Mouse (Mus musculus) WW6 (cell line): Measurements from ENCODE around the gene Josd1.
"Not testable (repeated sequence)": the region's sequence is repeated elsewhere in the genome, so short reads cannot be mapped to it uniquely, and the experiment has no call there.

Experiments used
- DNase-seq: peaks from one replicate; pipeline ENCODE4 v3.0.0-alpha.2; 2013; ENCODE audit warnings: low read depth, low spot score

The Josd1 gene

GRCm38 (mm10) chr15:79692334-79692733, 4.6 kb upstream of the Josd1 start:
- no peak for DNase-seq

GRCm38 (mm10) chr15:79691023-79691508, 3.3 kb upstream of the Josd1 start:
- DNase-seq, result no peak

DNA sequence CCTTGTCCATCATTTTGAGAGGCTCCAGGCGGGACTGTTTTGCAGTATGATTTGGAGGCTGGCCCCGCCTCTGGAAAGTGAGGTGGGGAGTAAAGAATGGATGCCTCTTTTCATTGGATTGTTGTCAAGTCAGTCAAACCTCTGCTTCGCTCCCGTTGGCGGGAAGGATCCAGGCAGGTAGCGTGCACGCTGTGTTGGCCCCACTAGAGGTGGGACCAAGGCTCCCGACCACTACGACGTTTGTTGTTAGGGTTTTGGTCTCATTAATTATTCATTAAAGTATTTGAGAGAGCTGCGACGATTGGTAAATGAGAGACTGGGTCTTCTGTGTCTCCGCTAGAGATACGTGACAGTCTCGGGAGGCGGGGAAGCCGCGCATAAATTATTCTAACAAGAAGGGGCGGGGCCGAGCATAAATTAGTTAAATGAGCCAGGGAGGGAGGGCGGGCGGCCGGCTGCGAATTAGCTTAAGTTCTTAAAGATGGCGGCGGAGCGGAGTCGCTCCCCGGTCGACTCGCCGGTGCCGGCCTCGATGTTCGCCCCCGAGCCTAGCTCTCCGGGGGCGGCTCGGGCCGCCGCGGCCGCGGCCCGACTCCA, 2.8 kb upstream of the Josd1 start, which contains the start of gene Gtpbp1:
Gtpbp1 (plus strand) TSS at position 420 of the 597 bp plus-strand sequence.
- DNase-seq, result peak; percentile 97

DNA sequence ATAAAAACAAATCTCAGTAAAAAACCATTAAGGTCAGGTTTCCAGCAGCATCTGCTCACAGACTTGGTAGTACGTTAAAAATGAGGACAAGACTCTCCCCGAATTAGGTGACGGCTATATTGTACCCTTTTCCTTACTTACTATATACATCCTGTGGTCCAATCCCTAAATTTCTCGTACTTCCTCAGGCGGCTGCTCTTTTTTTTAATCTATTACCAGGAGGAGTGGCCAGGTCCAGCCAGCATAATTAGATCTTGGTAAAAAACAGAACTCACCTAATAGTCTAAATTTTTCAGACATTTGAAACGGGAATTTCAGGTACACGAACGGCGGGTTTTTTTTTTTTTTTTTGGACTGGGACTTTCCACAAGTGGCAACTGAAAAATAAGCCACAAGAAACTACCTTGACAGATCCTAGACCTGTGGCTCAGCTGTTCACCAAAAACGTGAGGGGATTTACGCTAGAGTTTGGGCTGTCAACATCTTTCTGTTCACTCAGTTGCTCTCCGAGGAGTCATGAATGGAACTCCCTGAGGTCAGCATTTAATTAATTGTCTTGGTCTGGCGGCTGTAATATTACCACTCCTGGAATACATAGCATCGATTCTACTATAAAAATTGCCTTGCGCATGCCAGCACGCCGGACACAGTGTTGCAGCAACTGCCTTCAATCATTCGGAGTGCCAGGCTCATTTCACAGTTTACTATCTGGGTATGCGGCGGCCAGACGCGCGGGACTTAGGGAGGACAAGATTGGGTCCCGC, 2.1 kb upstream of the Josd1 start:
- DNase-seq, result no peak

DNA sequence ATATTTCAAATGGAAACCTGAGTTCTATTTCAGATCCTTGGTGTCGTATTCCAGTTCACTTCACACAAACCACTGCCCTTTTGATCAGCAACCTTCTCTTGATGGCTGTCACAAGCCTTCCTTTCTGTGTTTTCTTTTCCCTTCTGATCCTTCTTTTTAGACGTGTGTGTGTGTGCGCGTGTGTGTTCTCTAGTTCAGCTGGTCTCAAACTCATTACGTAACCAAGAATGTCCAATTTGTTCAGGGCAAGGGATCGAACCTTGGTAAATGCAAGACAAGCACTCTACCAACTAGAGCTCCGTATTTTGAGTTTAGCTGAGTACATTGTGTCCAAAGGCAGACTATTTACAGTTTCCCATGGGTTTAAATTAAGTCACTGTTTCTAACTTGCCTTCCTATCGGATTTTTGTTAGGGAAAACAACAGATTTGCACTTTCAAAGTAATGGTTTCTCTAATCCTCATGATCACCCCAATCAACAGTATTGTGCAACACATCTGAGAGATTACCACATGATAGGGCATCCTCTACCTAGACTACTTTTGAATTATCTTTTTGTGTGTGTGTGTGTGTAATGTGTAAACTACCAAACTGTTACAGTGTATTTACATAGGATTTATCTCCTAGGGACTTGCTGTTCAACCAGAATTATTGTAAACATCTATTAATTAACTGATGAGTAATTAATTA, 693 bp upstream of the Josd1 start:
- DNase-seq, result no peak

GRCm38 (mm10) chr15:79687175-79687574, 544 bp downstream of the Josd1 start:
- DNase-seq, result no peak

DNA sequence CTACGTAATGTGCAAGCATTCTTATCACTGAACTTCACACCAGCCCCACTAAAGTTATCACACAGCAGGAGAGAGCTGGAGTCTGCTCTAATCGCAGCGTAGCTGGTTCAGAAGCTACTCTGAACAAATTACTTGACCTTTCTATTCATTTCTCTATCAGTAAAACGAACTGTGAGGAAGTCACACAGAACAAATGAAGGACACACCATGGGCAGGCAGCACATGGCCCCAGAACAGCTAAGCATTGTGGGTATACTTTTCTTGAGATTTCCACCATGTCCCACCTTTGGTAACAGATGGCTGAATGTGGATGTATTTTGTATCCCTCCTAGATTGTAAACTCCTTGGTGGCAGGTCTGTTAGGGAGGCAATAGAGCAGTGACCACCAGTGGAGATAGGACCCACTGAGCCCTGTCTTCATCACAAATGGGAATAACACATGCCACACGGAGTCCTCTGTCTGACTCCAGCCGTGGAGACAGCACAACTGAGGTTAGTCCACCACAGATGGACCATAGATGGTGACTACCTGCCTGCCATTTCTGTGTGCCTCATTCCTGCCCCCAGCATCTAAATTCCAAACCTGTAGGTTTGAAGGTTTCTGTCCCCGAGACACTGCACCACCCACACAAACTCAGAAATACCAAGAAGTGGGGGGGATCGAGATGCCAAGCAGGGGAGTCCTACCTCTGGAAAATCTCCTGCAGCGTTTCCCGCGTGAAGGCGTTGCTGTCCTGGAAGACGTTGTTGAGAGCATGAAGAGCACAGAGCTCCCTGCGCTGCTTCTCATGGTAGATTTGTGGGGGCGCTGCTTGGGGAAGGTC, 1.5 kb downstream of the Josd1 start:
- DNase-seq, result no peak

DNA sequence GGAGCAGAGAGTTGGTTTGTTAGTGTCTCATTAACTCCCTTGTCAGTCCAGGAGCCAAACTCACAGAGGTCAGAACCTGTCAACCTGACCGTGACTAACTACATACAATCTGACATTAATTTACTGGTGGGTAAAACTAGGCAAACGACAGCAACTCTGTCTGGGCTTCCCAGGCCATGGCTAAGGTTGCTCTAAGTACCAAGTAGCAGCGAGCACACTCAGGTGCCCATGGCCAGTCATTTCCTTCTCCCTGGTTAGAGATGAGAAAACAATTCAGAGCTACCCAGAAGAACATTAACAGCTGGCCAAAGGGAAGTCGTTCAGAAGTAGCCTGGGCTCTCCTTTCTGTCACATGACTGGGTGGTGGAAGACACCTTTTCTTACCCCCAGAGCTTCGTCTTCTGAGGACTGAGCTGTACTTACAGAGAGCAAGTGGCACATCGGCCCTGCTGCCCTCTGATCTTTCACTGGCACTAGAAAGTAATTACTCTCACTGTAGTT, 2.5 kb downstream of the Josd1 start:
- no peak for DNase-seq

DNA sequence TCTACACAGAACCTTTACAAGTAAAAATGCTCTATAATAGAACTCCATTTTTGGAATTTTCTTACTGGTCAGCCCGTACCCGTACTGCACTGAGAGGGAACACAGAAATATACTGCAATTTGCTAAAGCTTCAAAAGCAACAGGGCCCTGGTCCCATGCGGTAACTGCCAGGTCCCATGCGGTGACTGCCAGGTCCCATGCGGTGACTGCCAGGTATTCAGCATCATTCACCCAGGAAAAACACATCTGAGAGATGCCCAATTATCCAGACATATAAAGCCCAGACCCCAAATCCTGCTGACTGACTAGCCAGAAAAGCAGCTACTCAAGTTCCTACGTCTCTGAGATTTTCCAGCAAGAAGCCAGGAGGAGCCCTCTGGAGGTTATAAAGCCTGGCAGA, 3.1 kb downstream of the Josd1 start:
- DNase-seq, result no peak

DNA sequence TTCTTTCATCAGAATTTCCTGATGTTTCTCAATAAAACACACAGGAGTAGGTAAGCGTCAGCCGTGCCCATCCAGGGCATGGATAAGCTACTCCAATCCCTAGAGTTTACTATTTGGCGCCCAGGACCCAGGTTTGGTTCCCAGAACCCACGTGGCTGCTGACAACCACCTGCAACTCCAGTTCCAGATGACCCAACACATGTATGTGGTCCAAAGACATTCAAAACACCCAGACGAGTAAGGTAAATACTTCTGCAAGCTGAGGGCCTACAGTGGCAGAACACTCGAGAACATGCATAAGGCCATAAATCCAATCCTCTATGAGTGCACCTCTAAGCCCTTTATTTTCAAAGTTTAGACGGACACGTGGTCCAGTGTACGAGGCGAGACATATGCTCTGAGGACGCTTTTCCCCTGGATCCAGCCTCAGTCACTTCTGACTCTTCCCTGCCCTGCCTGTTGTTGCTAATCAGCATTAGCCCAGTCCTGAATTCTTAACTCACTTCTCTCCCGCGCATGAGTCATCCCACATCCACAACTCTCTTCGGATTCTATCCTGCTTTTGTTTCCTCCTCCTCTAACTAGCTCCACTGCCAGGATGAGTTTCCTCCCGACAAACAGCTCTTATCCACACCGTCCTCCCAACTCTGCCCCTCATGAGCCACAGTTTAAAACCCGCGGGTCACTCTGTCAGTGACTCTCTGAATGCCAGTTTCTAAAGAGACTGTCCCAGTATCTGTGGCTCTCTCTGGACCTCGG, 3.8 kb downstream of the Josd1 start:
- no peak for DNase-seq

GRCm38 (mm10) chr15:79683146-79683545, 4.6 kb downstream of the Josd1 start:
- no peak for DNase-seq

DNA sequence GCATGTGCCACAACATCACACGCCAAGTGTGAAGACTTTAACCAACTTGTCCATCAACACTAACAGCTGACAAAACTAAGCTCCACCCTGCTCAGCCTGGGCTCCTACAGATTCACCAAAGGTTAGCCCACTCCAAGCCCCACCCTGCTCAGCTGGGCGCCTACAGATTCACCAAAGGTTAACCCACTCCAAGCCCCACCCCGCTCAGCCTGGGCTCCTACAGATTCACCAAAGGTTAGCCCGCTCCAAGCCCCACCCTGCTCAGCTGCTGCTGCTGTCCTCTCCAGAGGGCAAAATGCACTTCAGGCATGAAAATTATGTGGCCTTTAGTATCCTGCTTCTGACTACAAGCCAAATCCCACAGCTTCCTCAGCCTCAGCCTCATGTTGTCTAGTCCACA, 5.7 kb downstream of the Josd1 start:
- DNase-seq, result no peak

- no peak for DNase-seq
Observed at GRCm38 (mm10) chr15:79677936-79678335, 9.8 kb downstream of the Josd1 start.

DNA sequence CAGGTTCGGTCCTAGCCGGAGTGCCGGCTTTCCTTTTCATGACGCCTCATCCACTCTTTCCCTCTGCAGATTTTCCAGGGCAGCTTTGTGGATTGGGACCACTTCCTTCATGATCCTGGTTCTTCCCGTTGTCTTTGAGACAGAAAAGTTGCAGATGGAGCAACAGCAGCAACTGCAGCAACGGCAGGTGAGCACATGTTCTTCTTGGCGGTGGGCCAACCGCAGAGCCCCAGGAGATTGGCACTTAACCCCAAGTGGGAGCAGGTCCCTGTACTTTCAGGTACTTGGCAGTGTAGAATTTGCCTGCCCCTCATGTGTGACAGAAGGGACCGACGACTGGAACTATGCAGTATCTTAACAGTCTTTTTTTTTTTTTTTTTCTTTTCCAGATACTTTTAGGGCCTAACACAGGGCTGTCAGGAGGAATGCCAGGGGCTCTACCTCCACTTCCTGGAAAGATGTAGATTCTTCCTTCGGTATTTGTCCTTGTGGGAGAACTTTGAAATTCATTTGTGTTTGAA, 15.8 kb downstream of the Josd1 start:
- DNase-seq, result not testable (repeated sequence)

DNA sequence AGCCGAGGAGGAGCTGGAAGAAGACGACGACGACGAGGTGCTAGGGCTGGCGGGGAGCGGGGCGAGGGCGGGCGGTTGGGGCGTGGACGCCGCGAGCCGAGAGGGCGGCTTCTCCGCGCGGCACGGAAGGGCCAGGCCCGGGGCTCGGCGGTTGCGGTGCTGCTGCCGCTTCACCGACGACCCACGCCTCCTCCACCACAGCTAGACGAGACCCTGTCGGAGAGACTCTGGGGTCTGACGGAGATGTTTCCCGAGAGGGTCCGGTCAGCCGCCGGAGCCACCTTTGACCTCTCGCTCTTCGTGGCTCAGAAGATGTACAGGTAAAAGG, 16.8 kb downstream of the Josd1 start:
- DNase-seq, result no peak

GRCm38 (mm10) chr15:79670249-79670971, 17.3 kb downstream of the Josd1 start, which contains the start of gene Tomm22:
Gene Tomm22 (plus strand): TSS chr15:79670861.
- DNase-seq, result peak; percentile 61

- no peak for DNase-seq
Observed at GRCm38 (mm10) chr15:79669195-79669594, 18.5 kb downstream of the Josd1 start.

DNA sequence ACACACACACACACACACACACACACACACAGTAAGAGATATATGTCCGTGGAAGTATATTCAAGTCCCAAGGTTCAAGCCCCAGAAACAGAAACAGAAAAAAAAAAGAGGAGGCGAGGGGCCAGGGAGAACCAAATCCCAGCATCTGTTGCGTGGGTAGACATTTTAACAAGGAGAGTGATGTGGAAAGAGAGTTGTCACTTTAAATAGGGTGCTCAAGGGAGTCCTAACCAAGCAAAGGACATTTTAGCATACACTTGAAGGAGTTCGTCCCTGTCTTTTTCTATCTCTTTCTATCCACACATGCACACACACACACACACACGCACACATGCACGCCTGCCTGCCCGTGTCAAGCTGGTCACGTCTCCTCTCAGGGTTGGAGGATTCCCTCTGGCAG, 23.1 kb downstream of the Josd1 start:
- no peak for DNase-seq

DNA sequence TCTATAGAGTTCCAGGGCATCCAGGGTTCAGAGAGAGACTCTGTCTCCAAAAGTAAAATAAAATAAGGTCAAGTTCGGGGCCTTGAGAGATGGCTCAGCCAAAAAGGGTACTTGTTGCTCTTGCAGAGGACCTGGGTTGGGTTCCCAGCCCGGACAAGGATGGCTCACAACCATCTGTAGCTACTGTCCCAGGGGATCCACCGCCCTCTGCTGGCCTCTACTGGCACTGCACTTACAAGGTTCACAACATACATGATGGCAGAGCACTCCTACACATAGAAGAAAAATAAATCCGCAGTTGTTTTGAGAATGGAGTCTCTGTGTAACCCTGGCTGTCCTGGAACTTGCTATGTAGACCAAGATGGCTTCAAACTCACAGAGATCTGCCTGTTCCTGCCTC, 25.9 kb downstream of the Josd1 start:
- peak; percentile 61 for DNase-seq
